Mouse (Mus musculus): ENCODE measurements around the gene Ubac2.

GRCm38 (mm10) chr14:121999455-121999854 lies 121.0 kb downstream of the Ubac2 start:
- no peak for TF ChIP-seq TAL1 (IDR thresholded peaks at IDR 0.05; ENCODE audit: low read length)
- TF ChIP-seq GATA1 (IDR thresholded peaks at IDR 0.05; ENCODE audit: low read length), result no peak
